ENCODE assay signal across 18 mouse cellular contexts in the genomic region with DNA sequence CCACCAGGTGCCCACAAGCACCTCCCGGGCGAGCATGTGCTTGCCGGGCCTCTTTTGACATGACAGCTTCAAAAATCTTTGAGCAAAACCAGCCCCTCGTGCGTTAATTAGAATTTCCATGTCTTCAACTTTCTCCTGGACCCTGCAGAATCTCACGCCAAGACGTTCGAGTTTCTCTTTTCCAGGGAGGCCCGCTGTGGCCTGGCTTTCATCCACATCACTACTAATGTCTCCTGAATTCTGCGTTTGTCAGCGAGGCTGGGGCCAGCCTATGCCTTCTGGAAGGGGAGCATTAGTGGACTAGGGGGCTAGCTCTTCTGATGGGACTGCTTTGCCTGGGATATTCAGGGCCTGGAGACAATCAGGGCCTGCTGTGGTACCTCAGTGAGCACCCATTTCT.
DNase-seq lines count a peak whose midpoint lies in the region; ATAC-seq and TF ChIP-seq lines count a peak whose summit lies in the region.
"Had no signal": no experiment of that assay in that cellular context is flagged by ENCODE, and none has a peak within 500 bp of the region (broad histone marks: within the 10 kb centered on the region; RNA-seq: fewer than 3 reads in every experiment).

No protein-coding gene starts in this region.

- H3K4me1 ChIP-seq in liver, postnatal 0 days (ENCODE audit: insufficient read depth): no peaks in the 10 kb centered on the region
- H3K4me1 ChIP-seq in liver, embryonic 12.5 days: 0 out of 2 replicates have a peak, but pooled peaks cover 6% of the 10 kb centered on the region
- peaks cover 36% of the 10 kb centered on the region for H3K4me1 ChIP-seq in embryonic facial prominence, embryonic 12.5 days
- H3K4me1 ChIP-seq in intestine, embryonic 15.5 days (replicated peaks): 0 out of 2 replicates have a peak, but pooled peaks cover 9% of the 10 kb centered on the region
- peaks cover 34% of the 10 kb centered on the region for H3K4me1 ChIP-seq in stomach, embryonic 16.5 days (ENCODE audit: control insufficient read depth, insufficient read depth, low read length)
- H3K4me1 ChIP-seq: liver, embryonic 13.5 days; lung, embryonic 15.5 days had no signal

- H3K9me3 ChIP-seq in liver, postnatal 0 days (ENCODE audit: low read length): no peaks in the 10 kb centered on the region
- no peaks in the 10 kb centered on the region for H3K9me3 ChIP-seq in liver, embryonic 12.5 days (replicated peaks)
- no peaks in the 10 kb centered on the region for H3K9me3 ChIP-seq in embryonic facial prominence, embryonic 12.5 days
- H3K9me3 ChIP-seq in intestine, embryonic 15.5 days: no peaks in the 10 kb centered on the region
- no peaks in the 10 kb centered on the region for H3K9me3 ChIP-seq in stomach, embryonic 16.5 days (replicated peaks; ENCODE audit: control insufficient read depth, low read length)
- H3K9me3 ChIP-seq: hindbrain, embryonic 13.5 days; liver, embryonic 13.5 days; lung, embryonic 15.5 days had no signal

- no peak for TF ChIP-seq CTCF in liver, postnatal 0 days (IDR thresholded peaks at IDR 0.05; ENCODE audit: low read depth)

- peak; percentile 10 for DNase-seq in liver, postnatal 0 days
- no peak for DNase-seq in layer of hippocampus, adult 8-10 months (ENCODE audit: low spot score in 2 of 2)
- no peak for DNase-seq in thymus, postnatal 0 days (ENCODE audit: low spot score)
- DNase-seq in kidney, postnatal 25 days: no peak
- DNase-seq: cerebellum, adult 9-10 months; gastrocnemius, postnatal 10 days; heart, postnatal 14 days; liver, embryonic 13.5 days; midbrain, embryonic 14.5 days; thymus, postnatal 36 days had no signal

- WGBS in liver, postnatal 0 days (ENCODE audit: insufficient replicate concordance): 83% methylated on average over 11 of the region's 11 CpGs
- 74% methylated on average over 11 of the region's 11 CpGs for WGBS in liver, embryonic 12.5 days (ENCODE audit: insufficient replicate concordance)
- 74% methylated on average over 11 of the region's 11 CpGs for WGBS in embryonic facial prominence, embryonic 12.5 days
- WGBS in intestine, embryonic 15.5 days: 52% methylated on average over 11 of the region's 11 CpGs
- WGBS in stomach, embryonic 16.5 days: 55% methylated on average over 11 of the region's 11 CpGs

- H3K9ac ChIP-seq in liver, postnatal 0 days (replicated peaks): no peak overlapping the region
- no peak overlapping the region for H3K9ac ChIP-seq in liver, embryonic 12.5 days
- no peak overlapping the region for H3K9ac ChIP-seq in embryonic facial prominence, embryonic 12.5 days
- no peak overlapping the region for H3K9ac ChIP-seq in intestine, embryonic 15.5 days
- no peak overlapping the region for H3K9ac ChIP-seq in stomach, embryonic 16.5 days (ENCODE audit: low read length)
- H3K9ac ChIP-seq: hindbrain, embryonic 13.5 days; liver, embryonic 13.5 days; lung, embryonic 15.5 days had no signal

- H3K4me3 ChIP-seq in liver, postnatal 0 days (ENCODE audit: low read depth, low read length): no peak overlapping the region
- H3K4me3 ChIP-seq in liver, embryonic 12.5 days: no peak overlapping the region
- no peak overlapping the region for H3K4me3 ChIP-seq in embryonic facial prominence, embryonic 12.5 days
- H3K4me3 ChIP-seq in intestine, embryonic 15.5 days (replicated peaks): no peak overlapping the region
- no peak overlapping the region for H3K4me3 ChIP-seq in stomach, embryonic 16.5 days (replicated peaks; ENCODE audit: low read length)
- H3K4me3 ChIP-seq: heart, adult 2 months; hindbrain, embryonic 13.5 days; liver, embryonic 13.5 days; lung, embryonic 15.5 days had no signal

- no peak for TF ChIP-seq EP300 in liver, postnatal 0 days (IDR thresholded peaks at IDR 0.05; ENCODE audit: low read depth)

- H3K36me3 ChIP-seq in liver, postnatal 0 days (replicated peaks; ENCODE audit: insufficient read depth, low read length): peaks cover 2% of the 10 kb centered on the region; the same call in 1 of the 2 replicates
- H3K36me3 ChIP-seq in liver, embryonic 12.5 days: 0 out of 2 replicates have a peak, but pooled peaks cover 7% of the 10 kb centered on the region
- no peaks in the 10 kb centered on the region for H3K36me3 ChIP-seq in embryonic facial prominence, embryonic 12.5 days
- no peaks in the 10 kb centered on the region for H3K36me3 ChIP-seq in intestine, embryonic 15.5 days
- H3K36me3 ChIP-seq in stomach, embryonic 16.5 days (ENCODE audit: control insufficient read depth, insufficient read depth, low read length): no peaks in the 10 kb centered on the region
- H3K36me3 ChIP-seq: hindbrain, embryonic 13.5 days had no signal

- no peak overlapping the region for H3K4me2 ChIP-seq in liver, postnatal 0 days (ENCODE audit: low read depth, low read length)
- H3K4me2 ChIP-seq in liver, embryonic 12.5 days: no peak overlapping the region
- H3K4me2 ChIP-seq in embryonic facial prominence, embryonic 12.5 days (replicated peaks): no peak overlapping the region
- no peak overlapping the region for H3K4me2 ChIP-seq in intestine, embryonic 15.5 days (replicated peaks)
- H3K4me2 ChIP-seq in stomach, embryonic 16.5 days (ENCODE audit: low read depth, low read length): no peak overlapping the region
- H3K4me2 ChIP-seq: hindbrain, embryonic 13.5 days; liver, embryonic 13.5 days; lung, embryonic 15.5 days had no signal

- H3K27ac ChIP-seq in liver, postnatal 0 days (ENCODE audit: low read depth): no peak overlapping the region
- no peak overlapping the region for H3K27ac ChIP-seq in liver, embryonic 12.5 days
- peak overlapping the region; percentile 43; the same call in 1 of the 2 replicates for H3K27ac ChIP-seq in embryonic facial prominence, embryonic 12.5 days
- peak overlapping the region; percentile 41; the same call in 1 of the 2 replicates for H3K27ac ChIP-seq in intestine, embryonic 15.5 days
- peak overlapping the region; percentile 36; the same call in 1 of the 2 replicates for H3K27ac ChIP-seq in stomach, embryonic 16.5 days (ENCODE audit: low read length)
- H3K27ac ChIP-seq: heart, adult 2 months; hindbrain, embryonic 13.5 days; liver, embryonic 13.5 days; lung, embryonic 15.5 days had no signal

- no peak for ATAC-seq in liver, postnatal 0 days
- ATAC-seq in liver, embryonic 12.5 days: no peak
- no peak for ATAC-seq in embryonic facial prominence, embryonic 12.5 days (ENCODE audit: insufficient number of reproducible peaks, insufficient read depth, low FRiP score, low TSS enrichment)
- peak; percentile 60; the same call in 1 of the 2 replicates for ATAC-seq in intestine, embryonic 15.5 days
- ATAC-seq in stomach, embryonic 16.5 days (ENCODE audit: insufficient read depth, low FRiP score): peak; percentile 60; the same call in 1 of the 2 replicates
- ATAC-seq: inflammation-experienced regulatory T-cells, adult 6 months had no signal

- no peaks in the 10 kb centered on the region for H3K27me3 ChIP-seq in liver, postnatal 0 days (ENCODE audit: insufficient read depth, low read length)
- H3K27me3 ChIP-seq in liver, embryonic 12.5 days (replicated peaks): no peaks in the 10 kb centered on the region
- no peaks in the 10 kb centered on the region for H3K27me3 ChIP-seq in embryonic facial prominence, embryonic 12.5 days
- H3K27me3 ChIP-seq in intestine, embryonic 15.5 days (replicated peaks): no peaks in the 10 kb centered on the region
- H3K27me3 ChIP-seq in stomach, embryonic 16.5 days (ENCODE audit: control insufficient read depth, insufficient read depth, low read length): no peaks in the 10 kb centered on the region
- H3K27me3 ChIP-seq: hindbrain, embryonic 13.5 days; liver, embryonic 13.5 days; lung, embryonic 15.5 days had no signal

Comparison
In these comparisons a context has a peak if more than half of its experiments do, and no peak if none do; other contexts are left out.
1. ATAC-seq: peak in intestine, embryonic 15.5 days (single experiment) and stomach, embryonic 16.5 days (single experiment); none in liver, postnatal 0 days (single experiment), liver, embryonic 12.5 days (single experiment) and embryonic facial prominence, embryonic 12.5 days (single experiment).
2. H3K27ac ChIP-seq: peak in embryonic facial prominence, embryonic 12.5 days (single experiment), intestine, embryonic 15.5 days (single experiment) and stomach, embryonic 16.5 days (single experiment); none in liver, postnatal 0 days (single experiment) and liver, embryonic 12.5 days (single experiment).